Mouse (Mus musculus) lung, adult 2 months (tissue): ENCODE measurements around the gene Ranbp2.

Experiments used
- CTCF ChIP-seq: fragments of 200-500 bp; IDR thresholded peaks from 2 replicates; pipeline ENCODE4 v1.5.1; 2011; ENCODE audit warnings: mild to moderate bottlenecking, low read length, control low read depth; ENCODE audit not compliant: insufficient read depth
- POLR2A ChIP-seq: fragments of 200-500 bp; IDR thresholded peaks from 2 replicates; pipeline ENCODE4 v1.6.1; 2011; ENCODE audit warnings: low read depth, mild to moderate bottlenecking, control low read depth, low read length, borderline replicate concordance; ENCODE audit errors: extremely low read depth

DNA sequence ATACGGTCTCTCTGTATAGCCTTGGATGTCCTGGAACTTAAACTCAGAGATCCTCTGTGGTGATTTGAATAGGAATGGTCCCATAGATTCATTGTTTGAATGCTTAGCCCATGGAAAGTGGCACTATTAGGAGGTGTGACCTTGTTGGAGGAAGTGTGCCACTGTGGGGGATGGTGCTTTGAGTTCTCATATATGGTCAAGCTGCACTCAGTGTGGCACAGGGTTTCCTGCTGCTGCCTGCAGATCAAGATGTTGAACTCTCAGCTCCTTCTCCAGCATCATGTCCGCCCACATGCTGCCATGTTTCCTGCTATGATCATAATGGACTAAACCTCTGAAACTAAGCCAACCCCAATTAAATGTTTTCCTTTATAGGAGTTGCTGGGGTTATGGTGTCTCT, 18.8 kb upstream of the Ranbp2 start:
- no peak for TF ChIP-seq CTCF
- TF ChIP-seq POLR2A = no peak
